Mouse (Mus musculus): Measurements from ENCODE around the gene Akp3. TPM values are rescaled to one million over a fixed set of nuclear protein-coding genes. Genes with fewer than 3 reads are reported as not detected.

Akp3 gene
- polyA plus RNA-seq, 1 experiment from 2014 or later, result 0.26 TPM

DNA sequence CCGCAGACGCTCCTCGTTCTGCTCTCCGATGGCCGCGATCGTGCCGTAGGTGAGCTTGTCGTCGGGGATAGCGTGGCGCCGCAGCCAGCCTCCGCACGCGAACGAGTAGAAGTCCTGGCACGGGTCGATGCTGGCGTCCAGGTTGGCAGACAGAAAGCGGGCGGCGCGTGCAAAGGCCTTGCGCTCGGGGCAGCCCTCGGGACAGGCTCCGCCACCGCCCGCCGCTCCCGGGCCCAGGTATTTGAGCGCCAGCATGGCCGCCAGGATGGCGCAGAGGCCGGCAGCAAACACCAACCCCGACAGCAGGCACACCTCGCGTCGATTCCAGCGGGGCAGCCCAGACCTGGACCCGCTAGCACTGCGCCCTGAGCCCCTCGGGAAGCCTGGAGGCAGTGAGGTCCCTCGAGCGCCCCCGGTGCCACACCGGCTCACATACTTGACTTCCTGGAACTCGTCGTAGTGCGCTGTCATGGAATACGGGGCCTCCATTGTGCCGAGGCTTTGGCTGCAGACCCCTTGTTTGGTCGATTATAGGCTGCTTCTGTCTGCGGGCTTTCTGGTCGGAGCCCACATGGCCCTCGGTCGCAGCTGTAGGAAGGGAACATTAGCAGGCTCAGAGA, 29.8 kb downstream of the Akp3 start:
- no peak for DNase-seq (ENCODE audit: low spot score)

DNA sequence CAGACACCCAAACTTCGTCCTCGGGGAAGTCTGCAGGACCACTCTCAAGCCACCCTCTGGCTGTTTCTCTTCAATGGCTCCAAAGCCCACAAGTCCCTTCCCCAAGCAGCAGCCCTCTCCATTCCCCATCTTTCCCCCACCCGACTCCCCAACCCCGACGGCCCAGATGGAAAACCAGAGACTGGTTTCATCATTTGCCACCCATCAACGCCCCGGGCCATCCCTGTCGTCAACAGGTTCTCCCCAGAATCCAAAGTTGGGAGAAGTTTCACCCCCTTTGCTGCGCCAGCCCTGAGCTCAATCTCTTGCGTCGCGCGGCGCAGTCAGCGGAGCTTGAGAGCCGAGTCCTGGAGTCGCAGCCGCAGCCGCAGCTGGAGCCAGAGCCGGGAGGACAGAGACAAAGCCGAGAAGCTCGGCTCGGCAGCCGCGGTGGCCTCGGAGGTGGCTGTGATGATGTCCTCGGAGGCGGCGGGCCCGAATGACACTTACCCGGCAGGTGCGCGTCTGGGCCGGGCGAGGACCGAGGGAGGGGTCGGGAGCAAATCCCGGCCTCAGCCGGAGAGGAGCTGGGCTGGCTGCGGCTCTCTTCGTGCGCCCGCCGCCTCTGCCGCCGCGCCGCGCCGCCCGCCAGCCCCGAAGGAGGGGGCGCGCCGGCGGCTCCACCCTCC, 30.9 kb downstream of the Akp3 start:
- DNase-seq (ENCODE audit: low spot score), result no peak

DNA sequence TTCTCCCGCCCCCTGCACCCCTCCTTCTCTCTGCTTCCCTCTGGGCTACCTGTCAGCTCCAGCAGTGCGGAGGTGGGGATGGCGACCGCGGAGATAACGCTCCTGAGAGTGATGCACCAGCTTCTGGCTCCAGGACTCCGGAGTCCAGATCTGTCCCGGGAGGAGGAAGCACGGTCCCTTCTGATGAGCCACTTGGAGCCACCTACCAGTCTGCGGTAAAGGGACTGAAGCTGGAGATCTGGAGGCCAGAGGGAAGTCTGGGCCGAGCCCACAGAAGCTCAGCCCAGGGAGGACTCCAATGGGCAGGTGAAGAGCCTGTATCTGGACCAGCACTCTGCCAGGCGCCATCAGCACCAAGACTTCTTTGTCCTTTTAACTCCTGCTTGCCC, 31.4 kb downstream of the Akp3 start, which contains the start of gene Ecel1:
Gene Ecel1 (minus strand): TSS at position 323 of the 389 bp plus-strand sequence.
- no peak for DNase-seq (ENCODE audit: low spot score)

GRCm38 (mm10) chr1:87159396-87159795, 34.6 kb downstream of the Akp3 start:
- DNase-seq (ENCODE audit: low spot score), result no peak

- no peak for DNase-seq (ENCODE audit: low spot score)
Observed at GRCm38 (mm10) chr1:87164164-87164795, 39.5 kb downstream of the Akp3 start.

DNA sequence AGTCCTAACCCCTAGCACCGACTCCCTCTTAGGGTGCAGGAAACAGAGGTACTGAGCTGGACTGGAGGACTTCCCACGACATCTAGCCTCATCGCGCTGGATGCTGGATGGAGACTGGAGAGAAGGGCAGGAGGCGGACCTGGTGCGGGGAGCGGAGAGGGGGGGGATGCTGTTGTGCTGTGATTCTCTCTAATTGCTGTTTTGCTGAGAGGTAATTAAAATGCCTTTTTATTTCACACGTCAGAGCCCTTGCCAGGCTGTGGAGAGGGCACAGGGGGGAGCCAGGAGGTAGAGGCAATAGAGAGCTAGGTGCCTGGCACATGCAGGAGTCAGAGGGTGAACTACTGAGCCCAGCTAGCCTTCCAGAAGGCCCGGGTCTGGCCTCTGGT, 40.0 kb downstream of the Akp3 start:
- DNase-seq (ENCODE audit: low spot score), result no peak

GRCm38 (mm10) chr1:87170458-87170857, 45.7 kb downstream of the Akp3 start:
- no peak for DNase-seq (ENCODE audit: low spot score)

DNA sequence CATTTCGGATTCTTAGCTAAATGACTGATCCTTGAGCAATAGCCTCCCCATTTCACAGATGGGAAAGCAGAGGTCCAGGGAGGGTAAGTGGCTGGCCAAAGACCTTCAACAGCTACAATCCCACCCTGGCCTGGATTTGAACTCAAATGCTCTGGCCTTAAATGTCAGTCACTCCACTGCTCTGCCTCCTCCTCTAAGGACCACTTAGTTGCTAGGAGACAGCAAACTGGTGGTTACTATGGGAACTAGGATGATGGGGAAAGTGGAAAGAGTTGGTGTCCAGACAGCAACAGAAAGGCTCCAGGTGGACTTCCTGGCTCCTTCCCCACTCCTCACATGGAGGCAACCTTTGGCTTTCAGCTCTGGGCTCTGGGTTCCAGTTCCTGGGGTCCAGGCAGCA, 46.5 kb downstream of the Akp3 start:
- no peak for DNase-seq (ENCODE audit: low spot score)

DNA sequence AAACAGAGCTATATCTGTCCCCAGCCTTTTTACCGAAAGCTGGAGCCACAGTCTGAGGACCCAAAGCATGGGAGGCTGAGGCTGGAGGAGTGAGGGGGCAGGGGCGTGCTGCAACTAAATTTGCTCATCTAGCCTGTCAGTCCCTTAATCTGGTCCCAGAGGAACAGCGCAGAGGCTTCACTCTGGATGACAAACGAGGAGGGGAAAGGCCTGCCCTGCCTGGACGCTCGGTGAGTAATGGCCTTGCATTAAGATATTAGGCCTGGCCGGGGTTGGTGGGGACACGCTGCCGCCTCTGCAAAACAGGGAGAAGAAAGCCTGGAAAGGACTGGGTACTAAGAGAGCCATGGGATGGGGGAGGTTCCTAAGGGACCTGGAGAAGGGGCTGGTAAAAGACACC, 47.5 kb downstream of the Akp3 start:
- no peak for DNase-seq (ENCODE audit: low spot score)

DNA sequence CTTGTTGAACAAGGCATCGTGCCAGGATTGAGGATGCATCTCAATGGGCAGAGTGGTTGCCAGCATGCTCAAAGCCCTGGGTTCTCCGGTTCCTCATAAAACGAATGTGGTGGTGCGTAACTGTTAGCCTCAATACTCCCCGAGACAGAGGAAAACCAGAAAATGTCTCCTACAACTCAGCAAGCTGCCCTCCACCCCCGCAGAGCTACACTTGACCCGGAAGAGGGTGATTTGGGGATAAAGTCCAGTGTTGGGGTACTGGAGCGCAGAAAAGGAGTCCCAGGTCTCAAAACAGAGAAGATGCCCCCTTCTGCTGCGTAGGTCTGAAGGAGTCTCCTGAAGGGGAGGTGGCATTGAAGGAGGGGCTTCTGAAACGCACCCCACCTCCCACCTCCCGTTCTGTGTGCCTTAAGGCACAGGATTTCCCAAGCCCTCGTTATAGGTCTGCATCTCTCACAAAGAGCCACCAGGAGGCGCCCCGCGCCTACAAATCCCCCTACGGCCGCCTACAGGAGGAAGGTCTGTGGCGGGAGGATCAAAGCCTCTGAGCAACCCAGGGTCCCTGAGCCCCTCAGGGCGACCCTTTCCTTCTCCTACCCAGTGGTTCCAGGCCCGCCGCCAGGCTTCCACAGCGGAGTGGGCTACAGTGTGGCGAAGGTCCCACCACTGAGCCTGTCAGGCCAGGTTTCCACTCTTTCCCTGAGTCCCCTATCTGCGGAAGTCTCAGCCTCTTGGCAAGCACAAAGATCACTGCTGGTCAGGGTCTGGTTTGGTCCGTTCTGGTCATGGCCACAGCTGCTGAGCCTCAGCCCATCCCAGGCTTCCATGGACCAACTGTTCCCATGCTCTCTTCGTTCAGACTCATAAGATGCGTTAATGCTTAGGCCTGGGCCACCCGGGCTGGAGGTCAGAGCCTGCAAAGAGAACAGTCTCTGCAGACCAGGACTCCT, 49.5 kb downstream of the Akp3 start:
- peak; percentile 73 for DNase-seq (ENCODE audit: low spot score)

- DNase-seq (ENCODE audit: low spot score), result no peak
Observed at GRCm38 (mm10) chr1:87175852-87176292, 51.1 kb downstream of the Akp3 start.

Other genes starting within 250 kb of the Akp3 start
- gene Alppl2, start 35.0 kb upstream of the Akp3 start, polyA plus RNA-seq (2015; fragmentation: Nextera tagmentation; extraction: Ambion mirVana), result 0.33 and 0.46 TPM in 2 replicates
- 0.22 and 0.28 TPM in 2 replicates for gene Alpi, start 23.4 kb upstream of the Akp3 start, polyA plus RNA-seq (2015; fragmentation: Nextera tagmentation; extraction: Ambion mirVana)
- gene Ecel1, start 31.5 kb downstream of the Akp3 start, polyA plus RNA-seq (2015; fragmentation: Nextera tagmentation; extraction: Ambion mirVana), result 0.32 and 0.55 TPM in 2 replicates
- 0.10 and 0.36 TPM in 2 replicates for gene Prss56, start 58.3 kb downstream of the Akp3 start, polyA plus RNA-seq (2015; fragmentation: Nextera tagmentation; extraction: Ambion mirVana)
- 0.14 and 0.24 TPM in 2 replicates for gene Chrnd, start 65.6 kb downstream of the Akp3 start, polyA plus RNA-seq (2015; fragmentation: Nextera tagmentation; extraction: Ambion mirVana)
- 0.53 and 0.70 TPM in 2 replicates for gene Chrng, start 79.7 kb downstream of the Akp3 start, polyA plus RNA-seq (2015; fragmentation: Nextera tagmentation; extraction: Ambion mirVana)
- gene Eif4e2, start 88.9 kb downstream of the Akp3 start, polyA plus RNA-seq (2015; fragmentation: Nextera tagmentation; extraction: Ambion mirVana), result 167 and 170 TPM in 2 replicates
- gene Efhd1, start 139.4 kb downstream of the Akp3 start, polyA plus RNA-seq (2015; fragmentation: Nextera tagmentation; extraction: Ambion mirVana), result 1.2 and 1.5 TPM in 2 replicates
- gene Gigyf2, start 202.0 kb downstream of the Akp3 start, polyA plus RNA-seq (2015; fragmentation: Nextera tagmentation; extraction: Ambion mirVana), result 34.4 and 36.6 TPM in 2 replicates

Measured in thymus, postnatal 0 days (tissue).